Mouse (Mus musculus): ENCODE results near the gene Pcbp3. TPM values are rescaled to one million over a fixed set of nuclear protein-coding genes. Genes with fewer than 3 reads are reported as not detected.

Gene Pcbp3
- total and polyA plus RNA-seq, 2 experiments from 2014 or later = 57.0 to 92.9 TPM

DNA sequence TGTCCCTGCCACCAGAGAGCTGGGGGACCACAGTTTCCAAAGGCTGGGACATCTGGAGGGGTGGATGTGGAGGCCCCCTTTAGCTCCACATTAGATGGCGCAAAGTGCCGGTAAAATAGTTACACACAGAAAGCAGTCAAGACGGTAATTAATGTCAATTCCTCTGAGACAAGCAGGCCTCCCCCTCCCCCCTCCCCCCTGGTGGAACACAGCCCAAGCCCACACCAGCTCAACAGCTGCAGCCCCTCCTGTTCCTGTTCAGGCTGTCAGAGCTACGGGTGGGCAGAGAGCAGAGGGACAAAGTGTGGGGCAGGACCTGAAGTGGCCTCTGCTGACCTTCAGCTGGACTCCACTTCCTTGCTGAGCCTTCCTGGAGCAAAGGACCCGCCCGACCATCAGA lies 2.7 kb upstream of the Pcbp3 start:
- H3K27me3 ChIP-seq (ENCODE audit: insufficient read depth, low read length) = no peaks in the 10 kb centered on the region
- 11% methylated on average over 6 of the region's 6 CpGs for WGBS
- no peak for TF ChIP-seq CTCF (IDR thresholded peaks at IDR 0.05; ENCODE audit: low read depth)
- no peaks in the 10 kb centered on the region; the same call in 1 of the 2 replicates for H3K4me1 ChIP-seq (ENCODE audit: insufficient read depth, low read length)
- DNase-seq (ENCODE audit: low spot score) (no peak), ATAC-seq (no peak)
- H3K4me3 ChIP-seq (ENCODE audit: low read length) = no peak overlapping the region
- no peak overlapping the region for H3K9ac ChIP-seq (replicated peaks; ENCODE audit: low read length)
- no peaks in the 10 kb centered on the region for H3K9me3 ChIP-seq (ENCODE audit: low read length)
- no peak overlapping the region for H3K27ac ChIP-seq
- no peaks in the 10 kb centered on the region for H3K36me3 ChIP-seq (ENCODE audit: insufficient read depth, low read length)
- no peak overlapping the region for H3K4me2 ChIP-seq (ENCODE audit: low read depth, low read length)

DNA sequence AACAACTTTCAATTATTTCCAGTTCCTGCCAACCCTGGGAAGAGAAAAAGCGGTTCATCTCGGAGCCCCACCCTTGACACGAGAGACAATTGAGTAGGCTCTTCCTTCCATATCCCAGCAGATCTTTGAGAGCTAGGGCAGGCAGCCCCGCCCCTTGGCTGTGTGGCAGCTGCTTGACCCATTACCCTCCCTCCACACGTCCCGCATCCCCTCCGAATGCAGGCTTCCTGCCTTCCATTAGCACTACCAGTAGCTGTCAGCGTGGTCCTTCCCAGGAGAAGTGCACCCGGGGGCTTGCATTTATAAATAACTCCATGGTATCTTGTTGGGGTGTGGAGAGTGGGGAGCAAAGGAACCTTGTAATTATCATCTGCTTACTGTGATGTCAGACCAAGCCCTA lies 2.3 kb upstream of the Pcbp3 start:
- Histone ChIP-seq H3K4me1 (ENCODE audit: insufficient read depth, low read length) (no peaks in the 10 kb centered on the region; the same call in 1 of the 2 replicates), H3K9ac (replicated peaks; ENCODE audit: low read length) (no peak overlapping the region), H3K27me3 (ENCODE audit: insufficient read depth, low read length) (no peaks in the 10 kb centered on the region), H3K9me3 (ENCODE audit: low read length) (no peaks in the 10 kb centered on the region), H3K27ac (no peak overlapping the region), H3K4me2 (ENCODE audit: low read depth, low read length) (no peak overlapping the region), H3K36me3 (ENCODE audit: insufficient read depth, low read length) (no peaks in the 10 kb centered on the region), H3K4me3 (ENCODE audit: low read length) (no peak overlapping the region)
- TF ChIP-seq CTCF (IDR thresholded peaks at IDR 0.05; ENCODE audit: low read depth) = no peak
- DNase-seq (ENCODE audit: low spot score) (peak; percentile 22), ATAC-seq (no peak)
- 23% methylated on average over 9 of the region's 9 CpGs for WGBS

DNA sequence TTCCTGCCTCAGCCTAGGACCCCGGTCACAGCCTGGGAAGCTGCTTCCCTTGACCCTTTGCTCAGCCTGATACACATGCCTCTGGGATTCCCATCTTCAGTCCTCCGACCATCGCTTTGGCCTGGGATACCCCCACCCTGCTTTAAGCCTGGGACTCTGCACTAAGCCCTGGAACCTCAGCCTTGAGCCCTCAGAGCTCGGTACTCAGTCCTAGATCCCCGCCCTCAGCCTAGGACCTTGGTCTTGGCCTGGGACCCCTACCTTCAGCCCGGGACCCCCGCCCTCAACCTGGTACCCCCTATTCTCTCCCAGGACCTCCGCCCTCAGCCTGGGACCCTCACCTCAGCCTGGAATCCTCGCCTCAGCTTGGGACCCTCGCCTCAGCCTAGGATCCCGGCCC lies 531 bp downstream of the Pcbp3 start:
- H3K36me3 ChIP-seq (ENCODE audit: insufficient read depth, low read length) = no peaks in the 10 kb centered on the region
- WGBS = 10% methylated on average over 11 of the region's 11 CpGs
- H3K4me2 ChIP-seq (ENCODE audit: low read depth, low read length) = peak overlapping the region; percentile 97
- no peaks in the 10 kb centered on the region; the same call in 1 of the 2 replicates for H3K4me1 ChIP-seq (ENCODE audit: insufficient read depth, low read length)
- H3K9me3 ChIP-seq (ENCODE audit: low read length) = no peaks in the 10 kb centered on the region
- no peak for TF ChIP-seq CTCF (IDR thresholded peaks at IDR 0.05; ENCODE audit: low read depth)
- DNase-seq (ENCODE audit: low spot score) (no peak), ATAC-seq (0 out of 2 replicates have a peak, but pooled peaks have one; percentile 0)
- H3K27ac ChIP-seq = peak overlapping the region; percentile 69
- H3K4me3 ChIP-seq (ENCODE audit: low read length) = peak overlapping the region; percentile 73
- H3K27me3 ChIP-seq (ENCODE audit: insufficient read depth, low read length) = no peaks in the 10 kb centered on the region
- peak overlapping the region; percentile 72 for H3K9ac ChIP-seq (replicated peaks; ENCODE audit: low read length)

DNA sequence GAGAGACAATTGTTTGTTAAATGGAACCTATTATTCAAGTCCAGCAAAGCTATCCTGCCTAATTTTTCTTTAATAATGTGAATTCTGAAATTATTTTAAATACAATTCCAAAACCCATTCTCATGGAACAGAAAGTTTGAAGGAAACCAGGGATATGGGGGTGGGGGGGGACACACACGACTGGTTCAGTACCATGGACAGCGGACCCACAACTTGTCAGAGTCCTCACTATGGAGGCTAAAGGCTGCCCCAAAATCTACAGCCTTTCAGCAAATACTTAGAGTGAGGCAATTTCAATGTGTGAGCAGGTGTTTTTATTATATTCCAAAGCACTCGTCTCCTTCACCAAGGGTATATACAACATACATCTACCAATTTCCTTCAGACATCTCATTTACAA lies 3.5 kb downstream of the Pcbp3 start:
- no peaks in the 10 kb centered on the region for H3K4me1 ChIP-seq (ENCODE audit: insufficient read depth, low read length)
- no peak overlapping the region for H3K4me2 ChIP-seq (ENCODE audit: low read depth, low read length)
- ATAC-seq (no peak), DNase-seq (ENCODE audit: low spot score) (no peak)
- H3K4me3 ChIP-seq (ENCODE audit: low read length) = no peak overlapping the region
- H3K36me3 ChIP-seq (ENCODE audit: insufficient read depth, low read length) = no peaks in the 10 kb centered on the region
- H3K27me3 ChIP-seq (ENCODE audit: insufficient read depth, low read length) = no peaks in the 10 kb centered on the region
- H3K9ac ChIP-seq (replicated peaks; ENCODE audit: low read length) = no peak overlapping the region
- TF ChIP-seq CTCF (IDR thresholded peaks at IDR 0.05; ENCODE audit: low read depth) = no peak
- H3K9me3 ChIP-seq (ENCODE audit: low read length) = no peaks in the 10 kb centered on the region
- no peak overlapping the region for H3K27ac ChIP-seq
- 68% methylated on average over 3 of the region's 3 CpGs for WGBS

DNA sequence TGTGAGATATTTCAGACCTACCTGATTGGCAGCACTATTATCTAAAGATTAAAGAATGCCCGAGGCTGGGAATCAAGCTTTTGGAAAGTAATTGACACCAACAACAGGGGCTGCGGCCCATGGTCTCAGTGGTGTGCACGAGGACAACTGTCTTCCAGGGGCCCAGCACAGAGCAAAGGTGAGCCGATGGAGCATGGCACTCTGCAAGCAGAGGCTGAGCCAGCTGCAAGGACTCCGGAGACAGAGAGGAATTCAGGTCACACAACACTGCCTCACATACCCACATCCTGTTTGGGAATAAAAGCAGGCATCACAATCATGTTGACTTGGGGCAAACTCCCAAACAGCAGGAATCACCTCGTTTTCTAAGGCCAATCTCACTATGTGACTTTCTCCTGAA lies 5.5 kb downstream of the Pcbp3 start:
- TF ChIP-seq CTCF (IDR thresholded peaks at IDR 0.05; ENCODE audit: low read depth) = no peak
- Histone ChIP-seq H3K9ac (replicated peaks; ENCODE audit: low read length) (no peak overlapping the region), H3K4me1 (ENCODE audit: insufficient read depth, low read length) (no peaks in the 10 kb centered on the region), H3K27ac (no peak overlapping the region), H3K27me3 (ENCODE audit: insufficient read depth, low read length) (no peaks in the 10 kb centered on the region), H3K4me3 (ENCODE audit: low read length) (no peak overlapping the region), H3K9me3 (ENCODE audit: low read length) (no peaks in the 10 kb centered on the region), H3K4me2 (ENCODE audit: low read depth, low read length) (peak overlapping the region; percentile 13; the same call in 1 of the 2 replicates), H3K36me3 (ENCODE audit: insufficient read depth, low read length) (no peaks in the 10 kb centered on the region)
- ATAC-seq = no peak
- DNase-seq (ENCODE audit: low spot score) = no peak
- 20% methylated on average over 6 of the region's 6 CpGs for WGBS

DNA sequence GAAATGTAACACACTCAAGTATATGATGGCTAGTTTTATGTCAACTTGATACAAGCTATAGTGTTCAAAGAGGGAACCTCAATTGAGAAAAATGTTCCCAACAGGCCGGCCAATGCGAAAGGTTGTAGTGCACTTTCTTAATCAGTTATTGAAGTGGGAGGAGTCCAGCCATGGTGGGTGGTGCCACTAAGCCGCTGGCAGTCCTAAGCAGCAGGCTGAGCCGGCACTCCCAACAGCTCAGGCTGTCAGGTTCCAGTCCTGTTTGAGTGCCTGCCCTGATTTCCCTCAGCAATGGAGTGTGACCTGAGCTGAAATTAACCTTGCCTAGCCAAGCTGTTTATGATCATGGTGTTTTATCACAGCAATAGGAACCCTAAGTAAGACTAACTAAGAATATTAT lies 20.6 kb downstream of the Pcbp3 start:
- Histone ChIP-seq H3K9me3 (ENCODE audit: low read length) (no peaks in the 10 kb centered on the region), H3K27me3 (ENCODE audit: insufficient read depth, low read length) (no peaks in the 10 kb centered on the region), H3K4me2 (ENCODE audit: low read depth, low read length) (no peak overlapping the region), H3K4me3 (ENCODE audit: low read length) (no peak overlapping the region), H3K27ac (no peak overlapping the region), H3K9ac (replicated peaks; ENCODE audit: low read length) (no peak overlapping the region), H3K4me1 (ENCODE audit: insufficient read depth, low read length) (no peaks in the 10 kb centered on the region), H3K36me3 (ENCODE audit: insufficient read depth, low read length) (no peaks in the 10 kb centered on the region)
- ATAC-seq (no peak), DNase-seq (ENCODE audit: low spot score) (no peak)
- WGBS = 69% methylated on average over 4 of the region's 4 CpGs
- TF ChIP-seq CTCF (IDR thresholded peaks at IDR 0.05; ENCODE audit: low read depth) = no peak

DNA sequence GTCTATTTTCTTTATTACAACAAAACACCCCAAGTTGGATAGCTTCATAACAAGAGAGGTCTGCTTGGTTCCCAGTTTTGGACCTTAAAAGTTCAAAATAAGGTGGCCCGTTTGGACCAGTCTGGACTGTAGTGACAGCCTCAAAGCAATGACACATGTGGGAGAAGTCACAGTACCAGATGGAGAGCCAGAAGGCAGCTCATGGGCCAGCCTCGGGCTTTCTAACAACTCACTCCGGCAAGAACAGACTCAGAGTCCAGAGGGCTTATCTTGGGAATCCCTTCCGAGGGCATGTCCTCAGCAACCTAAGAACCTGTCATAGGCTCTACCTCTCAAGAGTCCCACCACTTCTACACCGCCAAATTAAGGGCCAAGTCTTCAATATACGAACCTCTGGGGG lies 24.9 kb downstream of the Pcbp3 start:
- Histone ChIP-seq H3K27ac (no peak overlapping the region), H3K4me3 (ENCODE audit: low read length) (no peak overlapping the region), H3K27me3 (ENCODE audit: insufficient read depth, low read length) (no peaks in the 10 kb centered on the region), H3K4me2 (ENCODE audit: low read depth, low read length) (no peak overlapping the region), H3K4me1 (ENCODE audit: insufficient read depth, low read length) (peaks cover 2% of the 10 kb centered on the region; the same call in 1 of the 2 replicates), H3K36me3 (ENCODE audit: insufficient read depth, low read length) (no peaks in the 10 kb centered on the region), H3K9me3 (ENCODE audit: low read length) (no peaks in the 10 kb centered on the region), H3K9ac (replicated peaks; ENCODE audit: low read length) (no peak overlapping the region)
- no peak for DNase-seq (ENCODE audit: low spot score)
- no peak for ATAC-seq
- WGBS = 94% methylated on average over 6 of the region's 6 CpGs
- no peak for TF ChIP-seq CTCF (IDR thresholded peaks at IDR 0.05; ENCODE audit: low read depth)
